Mouse (Mus musculus): Measurements from ENCODE around the gene Men1.

The Men1 gene

GRCm38 (mm10) chr19:6390251-6390650, 55.5 kb downstream of the Men1 start:
- DNase-seq (ENCODE audit: inconsistent ontology term) = no peak

Data from Muller cell, postnatal 12 days (primary cell).